Mouse (Mus musculus): ENCODE results near the gene Yipf1. TPM values are rescaled to one million over a fixed set of nuclear protein-coding genes. Genes with fewer than 3 reads are reported as not detected.

The Yipf1 gene
- 1 to 10 TPM; 7.4 to 9.7 (median 8.9) TPM for total RNA-seq (2022)

DNA sequence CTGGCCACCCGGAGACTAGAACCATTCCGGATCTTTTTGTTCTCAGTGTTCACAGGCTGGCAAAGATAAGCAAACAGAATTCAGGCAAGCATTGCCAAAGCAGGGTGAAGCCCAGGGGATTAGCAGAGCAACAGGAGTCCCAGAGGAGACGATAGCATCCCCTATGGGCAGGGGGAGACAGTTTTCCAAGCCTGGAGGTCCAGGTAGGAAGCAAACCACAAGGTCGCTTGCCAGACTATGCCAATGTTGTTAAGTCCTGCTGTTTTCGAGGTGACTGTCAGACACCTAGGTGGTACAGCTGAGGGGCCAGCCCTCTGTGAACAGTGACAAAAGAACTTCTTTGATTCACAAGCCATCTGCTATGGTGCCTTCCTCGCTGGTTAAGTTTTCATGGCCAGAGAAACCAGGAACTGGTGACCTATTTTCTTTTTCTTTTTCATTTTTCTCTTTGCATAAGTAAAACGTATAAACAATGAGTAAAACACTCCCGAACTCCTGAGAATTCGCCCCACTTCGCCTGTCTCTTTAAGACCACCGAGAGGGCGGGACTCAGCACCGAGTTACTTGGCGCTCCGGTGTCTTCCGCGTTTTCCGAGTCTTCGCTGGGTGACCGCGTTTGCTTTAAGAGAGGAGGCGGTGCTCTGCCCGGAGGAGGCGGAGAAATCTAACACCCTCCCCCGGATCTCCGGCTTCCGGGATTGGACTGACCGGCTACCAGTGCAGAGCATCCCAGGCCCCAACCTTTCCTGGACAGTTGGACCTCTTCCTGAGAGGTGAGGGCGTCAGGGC lies at the start of gene Yipf1:
TSS of gene Yipf1 (plus strand) at position 674 of the 789 bp plus-strand sequence.
- peak; percentile 81 to 87 for DNase-seq (ENCODE audit: low spot score in 2 of 2)

DNA sequence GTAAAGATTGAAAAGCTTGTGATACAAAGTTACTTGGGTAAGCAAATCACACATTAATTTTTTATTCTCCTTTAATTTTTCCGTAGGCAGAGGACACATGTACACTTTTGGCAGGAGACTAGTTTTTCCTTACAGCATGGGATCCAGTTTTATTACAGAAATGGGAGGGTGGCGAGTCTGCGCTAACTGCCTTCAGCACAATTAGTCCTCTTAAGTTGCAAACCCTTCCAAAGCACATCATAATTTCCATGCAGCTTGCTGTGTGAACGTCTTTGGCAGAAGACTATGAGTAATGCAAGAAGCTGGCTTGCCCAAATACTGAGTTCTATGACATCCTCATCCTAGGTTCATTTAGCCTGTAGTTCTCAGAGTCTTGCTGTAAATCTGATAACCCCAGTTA lies 40.5 kb upstream of the Yipf1 start:
- DNase-seq (ENCODE audit: low spot score in 2 of 2) = no peak

- no peak for DNase-seq (ENCODE audit: low spot score in 2 of 2)
Measured at GRCm38 (mm10) chr4:107274511-107274910, 39.7 kb upstream of the Yipf1 start.

GRCm38 (mm10) chr4:107278188-107278707 lies 35.9 kb upstream of the Yipf1 start:
- no peak for DNase-seq (ENCODE audit: low spot score in 2 of 2)

GRCm38 (mm10) chr4:107280843-107281475 lies 33.2 kb upstream of the Yipf1 start:
- no peak for DNase-seq (ENCODE audit: low spot score in 2 of 2)

DNA sequence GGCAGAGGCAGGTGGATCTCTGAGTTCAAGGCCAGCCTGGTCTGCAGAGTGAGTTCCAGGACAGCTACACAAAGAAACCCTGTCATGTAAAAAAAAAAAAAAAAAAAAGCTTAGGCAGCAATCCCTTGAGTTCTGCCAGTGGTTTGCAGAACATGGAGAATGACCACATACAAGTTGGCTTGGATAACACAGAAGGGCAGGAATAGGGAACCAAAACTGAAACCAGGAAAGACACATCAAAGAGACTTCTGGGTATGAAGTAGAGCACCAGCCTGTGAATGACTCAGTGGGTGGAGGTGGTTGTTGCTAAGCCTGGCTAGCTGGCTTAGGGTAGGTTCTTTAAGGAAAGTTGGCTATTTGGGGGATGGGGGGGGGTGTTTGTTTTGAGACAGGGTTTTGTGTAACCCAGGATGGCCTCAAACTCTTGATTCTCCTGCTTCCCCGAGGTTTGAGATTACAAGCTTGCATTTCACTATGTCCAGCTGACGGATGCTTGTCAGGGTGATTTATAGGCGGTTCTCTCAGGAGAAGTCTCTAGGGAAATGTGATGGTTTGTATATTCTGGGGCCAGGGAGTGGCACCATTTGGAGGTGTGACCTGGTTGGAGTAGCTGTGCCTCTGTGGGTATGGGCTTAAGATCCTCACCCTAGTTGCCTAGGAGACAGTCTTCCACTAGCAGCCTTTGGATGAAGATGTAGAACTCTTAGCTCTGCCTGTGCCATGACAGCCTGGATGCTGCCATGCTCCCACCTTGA lies 28.5 kb upstream of the Yipf1 start:
- no peak for DNase-seq (ENCODE audit: low spot score in 2 of 2)

DNA sequence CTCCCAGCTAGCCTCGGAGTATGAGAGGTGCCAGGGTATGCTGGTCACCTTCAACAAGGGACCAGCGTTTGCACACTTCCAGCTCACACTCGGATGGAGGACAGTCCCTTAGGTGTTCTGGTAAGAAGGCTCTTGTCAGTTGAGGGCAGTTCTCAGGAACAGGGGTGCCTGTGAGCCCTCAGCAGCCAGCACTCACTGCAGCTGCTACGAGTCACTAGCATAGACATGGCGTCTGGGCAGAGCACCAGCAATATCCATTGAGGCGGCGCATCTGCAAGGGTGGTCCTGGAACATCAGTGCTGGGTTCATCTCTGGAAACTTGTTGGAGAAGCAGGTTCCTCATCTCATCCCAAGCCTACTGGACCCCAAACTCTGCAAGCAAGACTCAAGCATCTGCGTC lies 27.8 kb upstream of the Yipf1 start:
- no peak for DNase-seq (ENCODE audit: low spot score in 2 of 2)

GRCm38 (mm10) chr4:107287517-107287916 lies 26.6 kb upstream of the Yipf1 start:
- DNase-seq (ENCODE audit: low spot score in 2 of 2) = no peak

DNA sequence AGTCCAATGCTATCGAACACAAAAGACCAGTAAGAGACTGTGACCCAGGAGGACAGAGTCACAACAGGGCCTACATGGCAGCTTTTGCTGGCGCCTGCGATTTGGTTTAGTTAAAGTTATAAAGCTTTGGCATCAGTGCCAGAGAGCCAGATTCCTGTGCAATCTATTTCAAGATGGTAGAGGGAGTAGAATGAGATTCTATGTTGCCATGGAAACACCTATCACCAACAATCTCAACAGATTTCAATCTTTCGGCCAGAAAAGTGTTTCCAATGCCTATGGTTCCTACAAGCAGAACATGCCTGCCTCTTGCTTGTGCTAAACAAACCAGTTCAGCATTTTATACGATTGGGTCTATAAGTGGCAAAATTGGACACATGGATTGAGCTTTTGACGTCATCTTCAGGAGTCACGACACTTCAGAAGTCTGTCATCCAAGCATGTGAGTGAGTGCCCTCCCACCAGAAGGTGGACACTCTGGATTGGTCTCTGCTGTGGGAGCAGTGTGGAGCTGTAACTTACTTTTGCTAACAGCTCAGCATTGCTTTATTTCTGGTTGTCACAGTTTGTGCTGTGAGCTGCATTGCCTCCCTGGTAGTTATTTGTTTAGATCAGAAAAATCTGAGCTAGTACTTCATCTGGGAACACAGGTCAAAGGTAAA lies 22.4 kb upstream of the Yipf1 start:
- no peak for DNase-seq (ENCODE audit: low spot score in 2 of 2)

DNA sequence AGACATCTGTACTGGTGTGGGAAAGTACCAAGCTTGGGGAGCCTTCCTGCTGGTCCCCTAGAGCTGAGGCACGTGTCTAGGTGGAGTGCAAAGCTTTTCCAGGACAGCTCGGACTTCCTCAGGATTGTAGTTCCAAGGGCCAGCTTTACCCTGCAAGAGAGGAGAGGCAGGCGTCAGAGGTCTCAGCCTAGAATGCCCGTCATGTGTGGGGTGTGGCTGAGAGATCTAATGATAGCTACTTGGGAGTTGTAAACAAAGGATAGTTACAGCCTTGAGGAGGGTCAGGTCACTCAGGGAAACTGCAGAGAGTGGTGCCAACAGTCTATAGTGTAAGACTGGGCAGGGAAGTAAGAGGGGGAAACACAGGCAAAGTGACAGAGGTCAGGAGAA lies 21.9 kb upstream of the Yipf1 start:
- no peak for DNase-seq (ENCODE audit: low spot score in 2 of 2)

DNA sequence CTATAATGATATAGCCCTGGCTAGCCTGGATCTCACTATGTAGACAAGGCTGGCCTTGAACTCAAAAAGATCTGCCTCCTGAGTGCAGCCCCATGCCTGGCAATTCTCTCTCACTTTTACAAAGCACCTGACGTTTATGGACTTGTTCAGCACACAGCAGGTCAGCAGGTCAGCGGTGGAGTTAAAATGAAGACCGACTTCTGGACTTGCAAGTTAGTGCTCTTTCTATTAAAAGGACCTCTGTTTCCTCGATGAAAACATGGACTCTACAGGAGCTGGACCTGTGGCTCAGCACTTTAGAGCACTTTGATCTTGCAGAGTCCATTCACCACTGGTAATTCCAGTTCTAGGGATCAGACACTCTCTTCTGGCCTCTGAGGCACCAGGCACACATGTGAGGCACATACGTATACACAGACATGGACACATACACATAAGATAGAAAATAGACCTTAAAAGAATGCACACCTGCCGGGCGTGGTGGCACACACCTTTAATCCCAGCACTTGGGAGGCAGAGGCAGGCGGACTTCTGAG lies 16.0 kb upstream of the Yipf1 start:
- no peak for DNase-seq (ENCODE audit: low spot score in 2 of 2)

- DNase-seq (ENCODE audit: low spot score in 2 of 2) = no peak
Measured at GRCm38 (mm10) chr4:107299779-107300340, 14.3 kb upstream of the Yipf1 start.

DNA sequence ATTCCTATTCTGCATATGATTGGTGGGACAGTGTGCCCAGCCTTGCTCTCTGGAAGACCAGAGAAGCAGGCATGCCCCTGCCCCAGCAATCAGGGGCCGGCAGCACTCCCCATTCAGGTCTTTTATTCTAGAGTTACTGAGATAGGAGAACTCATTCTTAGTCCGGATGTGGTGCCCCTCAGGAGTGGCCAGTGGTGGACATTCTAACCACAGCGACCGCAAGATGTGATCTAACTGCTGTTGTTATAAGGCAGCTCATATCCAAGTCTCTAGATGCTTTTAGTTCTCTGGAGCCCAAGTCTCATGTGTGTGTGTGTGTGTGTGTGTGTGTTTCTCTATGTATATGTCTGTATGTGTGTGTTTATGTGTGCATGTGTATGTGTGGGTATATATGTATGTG lies 13.8 kb upstream of the Yipf1 start:
- no peak for DNase-seq (ENCODE audit: low spot score in 2 of 2)

DNA sequence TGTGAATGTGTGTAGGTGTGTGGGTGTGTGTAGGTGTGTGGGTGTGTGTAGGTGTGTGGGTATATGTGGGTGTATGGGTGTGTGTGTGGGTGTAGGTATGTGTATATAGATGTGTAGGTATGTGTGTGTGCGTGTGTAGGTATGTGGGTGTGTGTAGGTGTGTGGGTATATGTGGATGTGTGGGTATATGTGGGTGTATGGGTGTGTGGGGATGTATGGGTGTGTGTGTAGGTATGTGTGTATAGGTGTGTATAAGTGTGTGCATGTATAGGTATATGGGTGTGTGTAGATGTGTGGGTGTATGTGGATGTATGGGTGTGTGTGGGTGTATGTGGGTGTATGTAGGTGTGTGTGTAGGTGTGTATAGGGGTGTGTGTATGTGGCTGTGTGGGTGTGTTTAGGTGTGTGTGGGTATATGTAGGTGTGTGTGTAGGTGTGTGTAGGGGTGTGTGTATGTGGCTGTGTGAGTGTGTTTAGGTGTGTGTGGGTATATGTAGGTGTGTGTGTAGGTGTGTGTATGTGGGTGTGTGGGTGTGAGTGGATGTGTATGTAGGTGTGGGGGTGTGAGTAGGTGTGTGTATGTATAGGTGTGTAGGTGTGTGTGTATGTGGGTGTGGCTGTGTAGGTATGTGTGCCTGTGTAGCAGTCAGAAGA lies 13.1 kb upstream of the Yipf1 start:
- DNase-seq (ENCODE audit: low spot score in 2 of 2) = no peak

- DNase-seq (ENCODE audit: low spot score in 2 of 2) = no peak
Measured at GRCm38 (mm10) chr4:107302221-107302620, 11.9 kb upstream of the Yipf1 start.

DNA sequence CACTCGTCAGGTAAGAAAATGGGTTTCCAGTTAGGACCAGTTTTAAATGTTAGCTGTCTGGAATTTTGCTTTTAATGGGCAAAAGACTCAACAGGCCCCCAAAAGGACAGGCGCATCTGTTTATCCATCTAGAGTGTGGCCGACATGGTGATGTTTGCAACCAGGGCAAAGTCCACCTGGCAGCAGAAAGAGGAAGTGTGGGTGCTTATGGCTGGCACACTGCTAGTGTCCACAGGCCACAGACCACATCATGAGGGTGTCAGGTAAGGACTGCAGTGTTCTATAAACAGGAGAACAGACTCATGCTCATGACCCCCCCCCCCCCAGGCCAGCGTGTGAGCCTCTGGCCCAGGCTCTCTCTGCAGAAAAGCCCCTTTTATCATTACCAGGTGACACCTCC lies 11.3 kb upstream of the Yipf1 start:
- DNase-seq (ENCODE audit: low spot score in 2 of 2) = no peak

- no peak for DNase-seq (ENCODE audit: low spot score in 2 of 2)
Measured at GRCm38 (mm10) chr4:107303531-107303930, 10.6 kb upstream of the Yipf1 start.

- no peak for DNase-seq (ENCODE audit: low spot score in 2 of 2)
Measured at GRCm38 (mm10) chr4:107306966-107307365, 7.2 kb upstream of the Yipf1 start, which contains the start of gene Dio1. Gene Dio1, minus strand, starts transcription at chr4:107307169.

- no peak for DNase-seq (ENCODE audit: low spot score in 2 of 2)
Measured at GRCm38 (mm10) chr4:107314479-107314805, 279 bp downstream of the Yipf1 start.

DNA sequence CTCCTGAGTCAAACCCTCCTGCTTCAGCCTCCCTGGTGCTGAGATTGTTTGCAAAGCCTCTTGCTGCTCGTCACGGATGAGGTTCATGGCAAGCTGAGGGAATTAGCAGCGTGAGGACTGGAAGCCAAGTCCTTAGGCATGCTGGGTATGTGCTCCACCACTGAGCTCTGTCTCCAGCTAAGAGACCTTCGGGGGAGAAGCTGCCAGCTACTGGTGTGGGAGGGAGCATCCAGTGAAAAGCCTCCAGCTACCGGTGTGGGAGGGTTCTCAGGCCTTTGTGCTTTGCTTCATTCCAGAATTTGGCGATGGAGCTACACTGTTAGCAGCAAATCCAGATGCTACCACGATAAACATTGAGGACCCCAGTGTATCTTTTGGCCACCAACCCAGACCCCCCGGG lies 4.5 kb downstream of the Yipf1 start:
- no peak for DNase-seq (ENCODE audit: low spot score in 2 of 2)

- no peak for DNase-seq (ENCODE audit: low spot score in 2 of 2)
Measured at GRCm38 (mm10) chr4:107321041-107321440, 6.9 kb downstream of the Yipf1 start.

Data from gastrocnemius, adult 8-10 months (tissue).